Mouse (Mus musculus): ENCODE measurements around the gene Kcnip3.

Kcnip3 gene

GRCm38 (mm10) chr2:127518831-127519230, 3.1 kb downstream of the Kcnip3 start:
- DNase-seq (ENCODE audit: extremely low read depth, insufficient read length, low spot score) = no peak

GRCm38 (mm10) chr2:127518273-127518672, 3.6 kb downstream of the Kcnip3 start:
- no peak for DNase-seq (ENCODE audit: extremely low read depth, insufficient read length, low spot score)

GRCm38 (mm10) chr2:127517081-127517480, 4.8 kb downstream of the Kcnip3 start:
- no peak for DNase-seq (ENCODE audit: extremely low read depth, insufficient read length, low spot score)

GRCm38 (mm10) chr2:127514380-127515124, 7.3 kb downstream of the Kcnip3 start:
- no peak for DNase-seq (ENCODE audit: extremely low read depth, insufficient read length, low spot score)

- no peak for DNase-seq (ENCODE audit: extremely low read depth, insufficient read length, low spot score)
These were observed 8.7 kb downstream of the Kcnip3 start for GRCm38 (mm10) chr2:127513244-127513643.

- no peak for DNase-seq (ENCODE audit: extremely low read depth, insufficient read length, low spot score)
These were observed 10.5 kb downstream of the Kcnip3 start for GRCm38 (mm10) chr2:127511426-127511825.

GRCm38 (mm10) chr2:127507967-127508660, 13.8 kb downstream of the Kcnip3 start:
- no peak for DNase-seq (ENCODE audit: extremely low read depth, insufficient read length, low spot score)

GRCm38 (mm10) chr2:127507077-127507774, 14.7 kb downstream of the Kcnip3 start:
- peak; percentile 41 for DNase-seq (ENCODE audit: extremely low read depth, insufficient read length, low spot score)

GRCm38 (mm10) chr2:127506131-127506632, 15.7 kb downstream of the Kcnip3 start:
- no peak for DNase-seq (ENCODE audit: extremely low read depth, insufficient read length, low spot score)

GRCm38 (mm10) chr2:127505196-127505595, 16.7 kb downstream of the Kcnip3 start:
- DNase-seq (ENCODE audit: extremely low read depth, insufficient read length, low spot score) = no peak

GRCm38 (mm10) chr2:127503751-127504549, 17.9 kb downstream of the Kcnip3 start:
- no peak for DNase-seq (ENCODE audit: extremely low read depth, insufficient read length, low spot score)

GRCm38 (mm10) chr2:127501061-127501460, 20.8 kb downstream of the Kcnip3 start:
- DNase-seq (ENCODE audit: extremely low read depth, insufficient read length, low spot score) = no peak

- no peak for DNase-seq (ENCODE audit: extremely low read depth, insufficient read length, low spot score)
These were observed 23.1 kb downstream of the Kcnip3 start for GRCm38 (mm10) chr2:127498750-127499149.

GRCm38 (mm10) chr2:127496321-127496720, 25.6 kb downstream of the Kcnip3 start:
- DNase-seq (ENCODE audit: extremely low read depth, insufficient read length, low spot score) = no peak

- peak; percentile 24 for DNase-seq (ENCODE audit: extremely low read depth, insufficient read length, low spot score)
These were observed 37.3 kb downstream of the Kcnip3 start for GRCm38 (mm10) chr2:127484476-127485170.

GRCm38 (mm10) chr2:127483001-127483400, 38.9 kb downstream of the Kcnip3 start:
- no peak for DNase-seq (ENCODE audit: extremely low read depth, insufficient read length, low spot score)

- no peak for DNase-seq (ENCODE audit: extremely low read depth, insufficient read length, low spot score)
These were observed 39.4 kb downstream of the Kcnip3 start for GRCm38 (mm10) chr2:127482533-127482911.

- no peak for DNase-seq (ENCODE audit: extremely low read depth, insufficient read length, low spot score)
These were observed 39.9 kb downstream of the Kcnip3 start for GRCm38 (mm10) chr2:127481841-127482532.

- DNase-seq (ENCODE audit: extremely low read depth, insufficient read length, low spot score) = no peak
These were observed 42.1 kb downstream of the Kcnip3 start for GRCm38 (mm10) chr2:127479763-127480162.

Data from 3134 (cell line).